Mouse (Mus musculus) MEL (cell line): ENCODE results near the gene Spock3. TPM values are rescaled to one million over a fixed set of nuclear protein-coding genes. Genes with fewer than 3 reads are reported as not detected.

Experiments
- DNase-seq: peaks from one replicate; pipeline ENCODE4 v3.0.0; 2011; ENCODE audit warnings: low read depth, low spot score
- H3K27ac ChIP-seq: 2 replicates; pipeline ENCODE4 v1.5.1; 2012; ENCODE audit warnings: low read depth, mild to moderate bottlenecking, control low read depth, low read length, moderate library complexity; ENCODE audit not compliant: control insufficient read depth
- H3K27me3 ChIP-seq, 2 experiments: fragments of 150-350 bp in 1 of 2; sonication (generic) in 1 of 2; 2 replicates each; pipeline ENCODE4 v1.6.1; 2012; ENCODE audit warnings: low read length in 2 of 2, mild to moderate bottlenecking in 2 of 2, improper control_type of control experiment in 1 of 2, moderate library complexity in 1 of 2; ENCODE audit not compliant: insufficient read depth in 2 of 2, control insufficient read depth in 1 of 2
- H3K36me3 ChIP-seq, 2 experiments: 2 replicates each; pipeline ENCODE4 v1.6.1; 2012 to 2014; ENCODE audit warnings: low read length in 2 of 2, improper control_type of control experiment in 1 of 2, inconsistent platforms in 1 of 2, mild to moderate bottlenecking in 1 of 2; ENCODE audit not compliant: insufficient read depth in 2 of 2, control insufficient read depth in 1 of 2
- H3K4me1 ChIP-seq, 2 experiments: fragments of 150-350 bp in 1 of 2; sonication (generic) in 1 of 2; 2 replicates each; pipeline ENCODE4 v1.6.1; 2012; ENCODE audit warnings: low read length in 2 of 2, improper control_type of control experiment in 1 of 2, mild to moderate bottlenecking in 1 of 2; ENCODE audit not compliant: insufficient read depth in 2 of 2, control insufficient read depth in 1 of 2
- H3K4me3 ChIP-seq, 2 experiments: fragments of 150-350 bp in 1 of 2; sonication (generic) in 1 of 2; 2 replicates each; pipeline ENCODE4 v1.5.1; 2012; ENCODE audit warnings: low read depth in 2 of 2, low read length in 2 of 2, mild to moderate bottlenecking in 2 of 2, moderate library complexity in 2 of 2, control low read depth in 1 of 2, improper control_type of control experiment in 1 of 2; ENCODE audit not compliant: control insufficient read depth in 1 of 2, insufficient read depth in 1 of 2
- H3K79me2 ChIP-seq: 2 replicates; pipeline ENCODE4 v1.6.1; 2012; ENCODE audit warnings: mild to moderate bottlenecking, low read length, moderate library complexity; ENCODE audit not compliant: control insufficient read depth, poor library complexity, insufficient read depth
- H3K9ac ChIP-seq: 2 replicates; pipeline ENCODE4 v1.6.1; 2012; ENCODE audit warnings: low read depth, mild to moderate bottlenecking, control low read depth, low read length, moderate library complexity; ENCODE audit not compliant: control insufficient read depth, poor library complexity, severe bottlenecking
- H3K9me3 ChIP-seq: fragments of 150-350 bp; sonication (generic); replicated peaks from 2 replicates; pipeline ENCODE4 v1.6.1; 2012; ENCODE audit warnings: mild to moderate bottlenecking, low read length, improper control_type of control experiment, moderate library complexity; ENCODE audit not compliant: insufficient read depth
- CHD1 ChIP-seq: IDR thresholded peaks from 2 replicates; pipeline ENCODE4 v1.6.1; 2012; ENCODE audit warnings: low read depth, mild to moderate bottlenecking, inconsistent platforms, low read length, improper control_type of control experiment
- EP300 ChIP-seq, 2 experiments: IDR thresholded peaks; 2 replicates each; pipeline ENCODE4 v1.6.1; 2011; ENCODE audit warnings: improper control_type of control experiment in 2 of 2, low read length in 2 of 2, low read depth in 1 of 2, mild to moderate bottlenecking in 1 of 2
- JUND ChIP-seq: IDR thresholded peaks from 2 replicates; pipeline ENCODE4 v1.6.1; 2011; ENCODE audit warnings: low read depth, mild to moderate bottlenecking, improper control_type of control experiment, low read length
- KAT2A ChIP-seq: conservative IDR thresholded peaks from 2 replicates; pipeline ENCODE4 v1.6.1; 2012; ENCODE audit warnings: low read depth, low read length, improper control_type of control experiment, inconsistent platforms
- MAX ChIP-seq: IDR thresholded peaks from 2 replicates; pipeline ENCODE4 v1.6.1; 2011; ENCODE audit warnings: low read length, improper control_type of control experiment
- MAZ ChIP-seq: IDR thresholded peaks from 2 replicates; pipeline ENCODE4 v1.6.1; 2012; ENCODE audit warnings: low read depth, mild to moderate bottlenecking, inconsistent platforms, low read length, improper control_type of control experiment
- MEF2A ChIP-seq: IDR thresholded peaks from 2 replicates; pipeline ENCODE4 v1.6.1; 2014; ENCODE audit warnings: low read depth, mild to moderate bottlenecking, inconsistent platforms, low read length, improper control_type of control experiment; ENCODE audit not compliant: poor library complexity, insufficient replicate concordance, severe bottlenecking; ENCODE audit errors: extremely low read depth
- MXI1 ChIP-seq: IDR thresholded peaks from 2 replicates; pipeline ENCODE4 v1.6.1; 2011; ENCODE audit warnings: mild to moderate bottlenecking, low read depth, low read length, improper control_type of control experiment
- NELFE ChIP-seq: IDR thresholded peaks from 2 replicates; pipeline ENCODE4 v1.6.1; 2011; ENCODE audit warnings: low read depth, low read length, improper control_type of control experiment
- RAD21 ChIP-seq: IDR thresholded peaks from 2 replicates; pipeline ENCODE4 v1.6.1; 2011; ENCODE audit warnings: mild to moderate bottlenecking, low read depth, low read length, improper control_type of control experiment
- RCOR1 ChIP-seq: IDR thresholded peaks from 2 replicates; pipeline ENCODE4 v1.6.1; 2012; ENCODE audit warnings: low read depth, mild to moderate bottlenecking, inconsistent platforms, low read length, improper control_type of control experiment
- SIN3A ChIP-seq: IDR thresholded peaks from 2 replicates; pipeline ENCODE4 v1.6.1; 2012; ENCODE audit warnings: low read length, improper control_type of control experiment, inconsistent platforms
- SMC3 ChIP-seq: IDR thresholded peaks from 2 replicates; pipeline ENCODE4 v1.6.1; 2011; ENCODE audit warnings: low read depth, low read length, improper control_type of control experiment
- TBP ChIP-seq: IDR thresholded peaks from 2 replicates; pipeline ENCODE4 v1.8.0; 2011; ENCODE audit warnings: low read depth, low read length, improper control_type of control experiment
- TCF12 ChIP-seq: IDR thresholded peaks from 2 replicates; pipeline ENCODE4 v1.6.1; 2014; ENCODE audit warnings: low read depth, mild to moderate bottlenecking, inconsistent platforms, low read length, improper control_type of control experiment, moderate library complexity
- USF1 ChIP-seq: IDR thresholded peaks from 2 replicates; pipeline ENCODE4 v1.6.1; 2014; ENCODE audit warnings: low read depth, mild to moderate bottlenecking, inconsistent platforms, low read length, improper control_type of control experiment, moderate library complexity
- ZC3H11A ChIP-seq: IDR thresholded peaks from 2 replicates; pipeline ENCODE4 v1.6.1; 2012; ENCODE audit warnings: low read depth, mild to moderate bottlenecking, inconsistent platforms, low read length, improper control_type of control experiment
- ZMIZ1 ChIP-seq: IDR thresholded peaks from 2 replicates; pipeline ENCODE4 v1.6.1; 2012; ENCODE audit warnings: low read depth, mild to moderate bottlenecking, inconsistent platforms, low read length, improper control_type of control experiment, moderate library complexity
- ZNF384 ChIP-seq: IDR thresholded peaks from 2 replicates; pipeline ENCODE4 v1.6.1; 2012; ENCODE audit warnings: low read depth, mild to moderate bottlenecking, inconsistent platforms, low read length, improper control_type of control experiment
- polyA plus RNA-seq, 2 experiments: library from polyadenylated mRNA; stranded (reverse) in 1 of 2; unstranded in 1 of 2; fragments of >175 nt in 1 of 2; fragments of >200 nt in 1 of 2; gene quantifications; 2 replicates each; pipeline versions ENCODE4 v1.2.1 to v1.2.4; 2012; ENCODE audit warnings: low replicate concordance in 2 of 2, low read depth in 1 of 2; ENCODE audit not compliant: insufficient read length in 2 of 2, insufficient read depth in 1 of 2, missing spikeins in 1 of 2
- total RNA-seq: library from RNA; depleted of rRNA; stranded (reverse); fragments of 300-350 nt; gene quantifications from 2 replicates; pipeline ENCODE4 v1.2.3, GENCODE M21; 2012

Spock3 gene
- total and polyA plus RNA-seq, 3 experiments, result not detected

GRCm38 (mm10) chr8:62969802-62970372 lies 19.1 kb downstream of the Spock3 start:
- Histone ChIP-seq H3K9ac (no peak overlapping the region), H3K36me3 (no peaks in the 10 kb centered on the region), H3K4me3 (no peak overlapping the region), H3K9me3 (no peaks in the 10 kb centered on the region), H3K79me2 (no peaks in the 10 kb centered on the region), H3K27ac (no peak overlapping the region), H3K27me3 (no peaks in the 10 kb centered on the region), H3K4me1 (no peaks in the 10 kb centered on the region)
- TF ChIP-seq EP300 (IDR thresholded peaks at IDR 0.05; ENCODE audit: low read depth in 1 of 2, low read length in 2 of 2) (no peak), ZNF384 (no peak), USF1 (no peak), SIN3A (no peak), MEF2A (no peak), NELFE (no peak), SMC3 (no peak), MAX (no peak), TBP (no peak), RCOR1 (no peak), ZC3H11A (no peak), CHD1 (no peak), MAZ (no peak), TCF12 (no peak), ZMIZ1 (no peak), JUND (no peak)
- DNase-seq, result no peak

- Histone ChIP-seq H3K9ac (no peak overlapping the region), H3K4me1 (no peaks in the 10 kb centered on the region), H3K27me3 (no peaks in the 10 kb centered on the region), H3K36me3 (no peaks in the 10 kb centered on the region), H3K4me3 (no peak overlapping the region), H3K9me3 (no peaks in the 10 kb centered on the region), H3K27ac (no peak overlapping the region), H3K79me2 (no peaks in the 10 kb centered on the region)
- DNase-seq, result no peak
- no peak for TF ChIP-seq NELFE
- TF ChIP-seq RAD21, result no peak
- no peak for TF ChIP-seq MXI1
- no peak for TF ChIP-seq KAT2A
Observed at GRCm38 (mm10) chr8:63088984-63089383, 138.2 kb downstream of the Spock3 start.
